Comparison of ENCODE assay signal across 14 mouse cellular contexts in genomic region chr1:134836909-134837480, GRCm38 (mm10).
DNase-seq lines count a peak whose midpoint lies in the region; ATAC-seq lines count a peak whose summit lies in the region.
"Had no signal": no experiment of that assay in that cellular context is flagged by ENCODE, and none has a peak within 500 bp of the region (broad histone marks: within the 10 kb centered on the region; RNA-seq: fewer than 3 reads in every experiment).

No protein-coding gene starts in this region.

- ATAC-seq in hindbrain, embryonic 11.5 days (ENCODE audit: low FRiP score) = no peak
- ATAC-seq in hindbrain, embryonic 16.5 days = no peak
- no peak for ATAC-seq in midbrain, embryonic 14.5 days (ENCODE audit: low FRiP score, low TSS enrichment)
- no peak for ATAC-seq in midbrain, embryonic 15.5 days (replicated peaks)
- ATAC-seq: Patski had no signal

- H3K9ac ChIP-seq in hindbrain, embryonic 11.5 days (ENCODE audit: low read depth, low read length) = no peak overlapping the region
- no peak overlapping the region for H3K9ac ChIP-seq in hindbrain, embryonic 16.5 days (ENCODE audit: low read depth, low read length)
- H3K9ac ChIP-seq in midbrain, embryonic 14.5 days (replicated peaks; ENCODE audit: low read length) = no peak overlapping the region
- H3K9ac ChIP-seq in midbrain, embryonic 15.5 days = no peak overlapping the region
- H3K9ac ChIP-seq: lung, embryonic 14.5 days had no signal

- H3K4me1 ChIP-seq in hindbrain, embryonic 11.5 days (replicated peaks; ENCODE audit: control insufficient read depth, insufficient read depth, low read length) = no peaks in the 10 kb centered on the region
- no peaks in the 10 kb centered on the region for H3K4me1 ChIP-seq in hindbrain, embryonic 16.5 days (ENCODE audit: control insufficient read depth, insufficient read depth, low read depth, low read length)
- H3K4me1 ChIP-seq in midbrain, embryonic 14.5 days (ENCODE audit: control insufficient read depth, insufficient read depth, low read length) = no peaks in the 10 kb centered on the region
- no peaks in the 10 kb centered on the region for H3K4me1 ChIP-seq in midbrain, embryonic 15.5 days

- no peaks in the 10 kb centered on the region for H3K9me3 ChIP-seq in hindbrain, embryonic 11.5 days (ENCODE audit: control insufficient read depth, low read length)
- no peaks in the 10 kb centered on the region for H3K9me3 ChIP-seq in hindbrain, embryonic 16.5 days (ENCODE audit: control insufficient read depth, low read length)
- H3K9me3 ChIP-seq in midbrain, embryonic 14.5 days (ENCODE audit: control insufficient read depth, low read length) = no peaks in the 10 kb centered on the region
- no peaks in the 10 kb centered on the region for H3K9me3 ChIP-seq in midbrain, embryonic 15.5 days

- H3K27ac ChIP-seq in hindbrain, embryonic 11.5 days (ENCODE audit: low read depth, low read length) = no peak overlapping the region
- no peak overlapping the region for H3K27ac ChIP-seq in hindbrain, embryonic 16.5 days (ENCODE audit: low read depth, low read length)
- no peak overlapping the region for H3K27ac ChIP-seq in midbrain, embryonic 14.5 days (replicated peaks; ENCODE audit: low read depth, low read length)
- no peak overlapping the region for H3K27ac ChIP-seq in midbrain, embryonic 15.5 days

- H3K36me3 ChIP-seq in hindbrain, embryonic 11.5 days (ENCODE audit: control insufficient read depth, insufficient read depth, low read length) = no peaks in the 10 kb centered on the region; the same call in 1 of the 2 replicates
- H3K36me3 ChIP-seq in hindbrain, embryonic 16.5 days (ENCODE audit: control insufficient read depth, insufficient read depth, low read length) = peaks cover 15% of the 10 kb centered on the region
- H3K36me3 ChIP-seq in midbrain, embryonic 14.5 days (ENCODE audit: control insufficient read depth, insufficient read depth, low read length) = peaks cover 34% of the 10 kb centered on the region
- peaks cover 21% of the 10 kb centered on the region for H3K36me3 ChIP-seq in midbrain, embryonic 15.5 days (replicated peaks)

- H3K4me2 ChIP-seq in hindbrain, embryonic 11.5 days (replicated peaks; ENCODE audit: low read depth, low read length) = no peak overlapping the region
- no peak overlapping the region for H3K4me2 ChIP-seq in hindbrain, embryonic 16.5 days (ENCODE audit: low read length)
- no peak overlapping the region for H3K4me2 ChIP-seq in midbrain, embryonic 14.5 days (ENCODE audit: low read length)
- H3K4me2 ChIP-seq in midbrain, embryonic 15.5 days = no peak overlapping the region
- H3K4me2 ChIP-seq: lung, embryonic 14.5 days had no signal

- 68% methylated on average over 10 of the region's 10 CpGs for WGBS in hindbrain, embryonic 11.5 days
- 56% methylated on average over 10 of the region's 10 CpGs for WGBS in hindbrain, embryonic 16.5 days
- WGBS in midbrain, embryonic 14.5 days = 53% methylated on average over 10 of the region's 10 CpGs
- 55% methylated on average over 10 of the region's 10 CpGs for WGBS in midbrain, embryonic 15.5 days

- no peaks in the 10 kb centered on the region for H3K27me3 ChIP-seq in hindbrain, embryonic 11.5 days (ENCODE audit: control insufficient read depth, insufficient read depth, low read length)
- no peaks in the 10 kb centered on the region for H3K27me3 ChIP-seq in hindbrain, embryonic 16.5 days (replicated peaks; ENCODE audit: control insufficient read depth, insufficient read depth, low read length)
- H3K27me3 ChIP-seq in midbrain, embryonic 14.5 days (ENCODE audit: control insufficient read depth, insufficient read depth, low read length) = no peaks in the 10 kb centered on the region
- no peaks in the 10 kb centered on the region for H3K27me3 ChIP-seq in midbrain, embryonic 15.5 days (replicated peaks)
- H3K27me3 ChIP-seq: Patski had no signal

- H3K4me3 ChIP-seq in hindbrain, embryonic 11.5 days (ENCODE audit: low read depth, low read length) = no peak overlapping the region
- H3K4me3 ChIP-seq in hindbrain, embryonic 16.5 days (ENCODE audit: low read length) = no peak overlapping the region
- H3K4me3 ChIP-seq in midbrain, embryonic 14.5 days (replicated peaks; ENCODE audit: low read depth, low read length) = no peak overlapping the region
- no peak overlapping the region for H3K4me3 ChIP-seq in midbrain, embryonic 15.5 days

- peak; percentile 37 for DNase-seq in cerebellum, adult 11-12 months
- no peak for DNase-seq in cerebellum, adult 11 months
- peak; percentile 20 for DNase-seq in hindbrain, embryonic 11.5 days (ENCODE audit: low spot score)
- DNase-seq in midbrain, embryonic 14.5 days = peak; percentile 44
- DNase-seq in retina, postnatal 1 day = peak; percentile 53
- DNase-seq in right cerebral cortex, adult 2 months (ENCODE audit: low spot score in 2 of 2) = no peak
- DNase-seq: gastrocnemius, postnatal 10 days; kidney, postnatal 25 days; layer of hippocampus, adult 9-11 months; lung, embryonic 14.5 days; thymus, adult 18-20 months had no signal

Comparison
In these comparisons a context has a peak if more than half of its experiments do, and no peak if none do; other contexts are left out.
1. DNase-seq: peak in cerebellum, adult 11-12 months (single experiment), hindbrain, embryonic 11.5 days (single experiment), midbrain, embryonic 14.5 days (single experiment) and retina, postnatal 1 day (single experiment); none in cerebellum, adult 11 months (single experiment) and right cerebral cortex, adult 2 months (0 of 2).